Mouse (Mus musculus): ENCODE measurements around the gene Lpxn.

Gene Lpxn

GRCm38 (mm10) chr19:12805730-12806129 lies 9.7 kb downstream of the Lpxn start:
- DNase-seq = no peak

GRCm38 (mm10) chr19:12806214-12806613 lies 10.2 kb downstream of the Lpxn start:
- no peak for DNase-seq

- no peak for DNase-seq
These were observed 16.8 kb downstream of the Lpxn start for GRCm38 (mm10) chr19:12812644-12813364.

- DNase-seq = no peak
These were observed 17.9 kb downstream of the Lpxn start for GRCm38 (mm10) chr19:12813883-12814282.

GRCm38 (mm10) chr19:12818507-12818906 lies 22.5 kb downstream of the Lpxn start:
- no peak for DNase-seq

- DNase-seq = no peak
These were observed 24.4 kb downstream of the Lpxn start for GRCm38 (mm10) chr19:12820383-12820782.

- DNase-seq = no peak
These were observed 28.6 kb downstream of the Lpxn start for GRCm38 (mm10) chr19:12824549-12824948.

GRCm38 (mm10) chr19:12830823-12831430 lies 34.9 kb downstream of the Lpxn start:
- no peak for DNase-seq

GRCm38 (mm10) chr19:12831559-12831958 lies 35.6 kb downstream of the Lpxn start:
- no peak for DNase-seq

GRCm38 (mm10) chr19:12833625-12834024 lies 37.6 kb downstream of the Lpxn start:
- DNase-seq = no peak

GRCm38 (mm10) chr19:12838507-12838906 lies 42.5 kb downstream of the Lpxn start:
- no peak for DNase-seq

- DNase-seq = no peak
These were observed 50.4 kb downstream of the Lpxn start, which contains the start of gene Gm5244 for GRCm38 (mm10) chr19:12846382-12846781. Gene Gm5244, plus strand, starts transcription at chr19:12846682.

- DNase-seq = no peak
These were observed 61.0 kb downstream of the Lpxn start, which contains the start of gene Olfr1444 for GRCm38 (mm10) chr19:12856983-12857382. Gene Olfr1444, plus strand, starts transcription at chr19:12857283.

Data from right cerebral cortex, postnatal 4 days (tissue).